Mouse (Mus musculus) neutrophil, adult 5-6 weeks (primary cell): ENCODE measurements around the gene Lexm. TPM values are rescaled to one million over a fixed set of nuclear protein-coding genes. Genes with fewer than 3 reads are reported as not detected.

Experiments used
- ATAC-seq: fragments of 151-379, 151-347 bp; 2 replicates; pipeline ENCODE4 v1.8.0; 2017; ENCODE audit warnings: mild to moderate bottlenecking, moderate TSS enrichment; ENCODE audit not compliant: insufficient number of reproducible peaks, poor library complexity, low FRiP score, severe bottlenecking; ENCODE audit errors: extremely low read depth
- total RNA-seq: library from RNA; stranded (forward); fragments of 200-1000 nt; gene quantifications from 2 replicates; pipeline ENCODE4 v1.2.3, GENCODE M21; 2017

Lexm gene
- total RNA-seq, 1 experiment from 2014 or later, result not detected

DNA sequence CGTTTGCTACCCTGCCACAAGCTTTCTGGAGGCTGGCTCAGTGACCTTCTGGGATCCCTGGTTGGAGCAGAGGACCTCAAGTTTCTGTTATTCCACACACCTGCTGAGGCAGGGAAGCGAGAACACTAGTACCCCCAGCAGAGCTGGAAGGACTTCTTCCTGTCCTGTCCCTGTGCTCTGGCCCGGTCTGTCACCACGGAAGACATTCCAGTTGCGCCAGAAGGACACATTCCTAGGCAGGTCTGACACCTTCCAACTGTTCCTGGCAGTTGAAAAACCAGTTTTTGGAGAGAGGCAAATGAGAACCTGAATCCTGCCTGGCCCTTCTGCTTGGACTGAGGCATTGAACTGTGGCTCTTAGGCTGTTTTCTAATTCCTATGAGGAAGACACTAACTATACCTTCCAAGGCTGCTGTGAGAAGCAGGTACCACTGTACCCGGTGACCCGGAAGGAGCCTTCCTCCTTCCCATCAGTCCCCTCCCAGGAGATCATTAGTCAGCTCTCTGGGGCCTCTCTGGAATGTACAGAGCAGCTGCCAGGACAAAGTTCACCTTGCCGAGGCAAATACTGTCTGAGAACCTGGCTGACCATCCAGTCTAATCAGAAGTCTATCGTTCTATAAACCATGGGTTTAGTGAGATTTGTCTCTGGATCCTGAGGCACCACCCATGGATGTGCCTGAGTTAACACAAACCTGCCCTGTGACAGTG lies 11.8 kb upstream of the Lexm start:
- no peak for ATAC-seq

DNA sequence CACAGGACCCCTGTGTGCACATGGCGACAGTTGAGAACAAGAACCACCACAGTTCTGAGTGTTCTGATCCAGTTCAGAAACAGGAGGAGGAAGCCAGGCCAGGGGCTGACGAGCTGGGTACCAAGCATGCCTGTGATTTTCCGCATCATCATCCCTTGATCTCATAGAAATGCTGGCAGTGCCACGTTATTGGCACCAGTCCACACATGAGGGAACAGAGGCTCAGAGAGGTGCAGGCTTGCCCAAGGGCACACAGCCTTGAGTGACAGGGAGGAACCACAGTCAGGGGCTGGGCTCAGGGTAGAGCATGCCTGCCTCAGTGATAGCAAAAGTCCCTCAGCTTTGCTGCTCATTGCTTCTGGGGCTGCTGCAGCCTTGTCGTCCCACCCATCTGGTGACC lies 10.8 kb upstream of the Lexm start:
- no peak for ATAC-seq

DNA sequence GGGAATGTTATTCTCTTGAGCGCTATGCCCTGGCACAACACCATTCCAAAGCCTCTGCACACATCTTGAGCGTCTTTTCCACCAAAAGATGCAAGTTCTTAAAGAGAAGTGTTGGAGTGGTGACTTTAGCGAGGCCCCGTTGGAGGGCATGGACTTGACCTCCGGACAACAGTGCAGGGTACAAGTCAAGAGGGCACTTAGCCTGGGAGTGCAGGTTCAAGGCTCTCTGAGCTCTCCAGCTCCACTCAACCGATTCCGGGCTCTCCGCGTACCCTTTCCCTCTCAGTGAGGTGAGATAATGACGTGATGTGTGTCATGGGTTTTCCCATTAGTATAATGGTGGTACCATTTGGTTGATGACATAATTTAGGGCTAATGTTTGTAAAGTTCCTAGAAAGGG lies 7.2 kb upstream of the Lexm start:
- ATAC-seq, result no peak

DNA sequence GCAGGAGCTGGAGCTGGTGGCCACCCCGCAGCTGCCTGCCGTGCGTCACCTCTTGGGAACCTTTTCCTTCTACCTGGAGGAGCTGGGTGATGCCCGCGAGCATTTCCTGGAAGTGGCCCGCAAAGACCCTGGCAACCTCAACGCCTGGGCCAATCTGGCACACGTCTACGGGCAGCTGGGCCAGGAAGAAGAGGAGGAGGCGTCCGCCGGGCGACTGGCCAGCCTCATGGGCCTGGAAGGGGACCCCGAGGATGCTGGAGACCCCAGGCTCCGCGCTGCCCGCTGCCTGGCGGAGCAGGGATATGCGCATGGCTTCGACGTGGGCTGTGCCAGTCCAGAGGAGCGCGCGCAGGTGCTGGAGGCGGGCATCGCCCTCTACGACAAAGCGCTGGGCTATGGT lies 5.7 kb upstream of the Lexm start:
- no peak for ATAC-seq

DNA sequence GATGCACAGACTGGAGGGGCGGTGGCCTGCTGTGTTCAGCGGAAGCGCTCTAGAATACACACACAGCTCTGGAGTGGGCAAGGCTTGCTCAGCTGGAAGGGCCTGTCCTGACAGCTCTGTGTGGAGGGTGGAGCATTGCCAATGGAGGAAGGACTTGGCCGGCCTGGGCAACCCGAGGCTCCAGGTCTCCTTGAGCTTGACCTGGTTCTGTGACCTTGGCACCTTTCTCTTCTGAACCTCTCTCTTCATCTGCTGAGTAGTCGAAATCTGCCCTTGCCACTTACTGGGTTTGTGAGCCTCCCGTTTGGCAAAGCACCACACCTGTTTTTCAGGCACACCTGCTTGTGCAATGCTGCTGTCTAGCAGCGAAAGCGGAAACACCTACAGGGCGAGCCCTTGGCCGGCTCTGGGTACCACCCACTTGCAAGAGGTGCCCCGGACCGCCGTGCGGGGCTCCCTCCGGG lies 5.0 kb upstream of the Lexm start, which contains the start of gene Ttc22:
TSS of gene Ttc22 (plus strand) at position 403 of the 464 bp plus-strand sequence.
- no peak for ATAC-seq

DNA sequence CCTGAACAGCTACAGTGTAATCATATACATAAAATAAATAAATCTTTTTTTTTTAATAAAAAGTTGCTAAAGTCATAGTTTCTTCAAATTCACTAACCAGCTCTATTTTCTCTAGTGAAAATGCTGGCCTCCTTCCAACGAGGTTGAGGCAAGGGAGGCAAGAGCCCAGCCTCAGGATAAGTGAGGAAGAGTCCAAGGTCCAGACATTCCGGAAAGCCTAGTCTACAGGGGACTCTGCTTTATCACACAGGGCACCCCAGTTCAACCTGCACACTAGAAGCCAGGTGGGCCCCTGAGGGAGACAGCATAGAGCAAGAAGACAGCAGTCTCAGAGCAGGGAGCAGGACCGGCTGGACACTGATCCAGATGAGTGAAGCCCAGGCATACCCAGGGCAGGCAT lies 4.4 kb upstream of the Lexm start:
- no peak for ATAC-seq

DNA sequence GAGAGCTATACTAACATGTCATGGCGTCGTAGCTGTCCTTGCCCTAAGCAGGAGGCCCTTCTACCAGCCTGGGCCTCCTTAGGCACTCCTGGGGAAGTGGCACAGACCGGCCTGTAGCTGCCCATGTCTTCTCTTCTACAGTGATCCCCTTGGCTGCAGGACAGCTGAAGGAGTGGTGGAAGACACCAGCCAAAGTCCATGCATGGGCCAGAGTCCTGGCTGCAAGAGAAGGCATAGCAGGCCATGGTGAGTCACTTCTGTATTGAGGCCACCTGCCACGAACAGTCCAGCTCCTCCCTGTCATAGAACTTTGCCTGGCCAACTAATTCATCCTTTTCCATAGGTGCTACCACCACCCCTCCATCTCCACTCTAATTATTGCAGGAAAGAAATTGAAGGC lies 1.9 kb upstream of the Lexm start:
- ATAC-seq, result no peak

DNA sequence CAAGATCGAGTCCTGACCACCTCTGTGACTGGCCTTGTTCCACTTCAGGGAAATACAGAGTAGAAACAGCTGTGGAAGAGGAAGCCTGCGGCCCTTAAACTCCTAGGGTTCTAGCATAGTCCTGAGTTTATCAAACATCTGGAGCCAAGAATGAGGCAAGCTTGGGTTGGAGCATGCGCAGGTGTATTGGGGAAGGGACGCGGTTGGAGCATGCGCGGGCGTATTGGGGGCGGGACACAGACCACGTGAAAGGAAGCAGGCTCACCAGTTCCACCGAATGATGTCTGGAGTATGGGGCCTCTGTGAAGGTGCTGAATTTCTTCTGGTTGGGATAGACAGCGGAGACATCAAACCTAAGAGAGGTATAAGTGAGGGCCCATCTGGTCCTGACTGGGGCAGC lies 1.4 kb downstream of the Lexm start:
- ATAC-seq, result no peak

DNA sequence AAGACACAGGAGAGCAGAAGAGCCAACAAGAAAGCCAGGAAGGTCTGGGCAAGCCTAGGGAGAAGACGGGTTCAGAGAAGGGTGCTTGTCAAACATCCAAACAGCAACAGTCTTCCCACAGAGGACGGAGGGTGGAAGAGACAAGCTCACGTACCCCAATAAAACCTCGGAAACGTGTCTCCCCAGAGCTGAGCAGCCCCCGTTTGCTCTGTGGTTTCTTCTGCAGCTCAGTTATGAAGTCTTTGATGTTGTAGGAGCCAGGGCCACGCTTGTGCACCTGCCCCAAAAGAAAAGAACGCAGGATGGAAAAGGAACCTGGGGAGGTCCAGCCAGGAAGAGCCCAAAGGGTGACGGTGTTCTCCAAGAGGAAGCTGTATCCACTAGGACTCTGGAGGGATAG lies 2.2 kb downstream of the Lexm start:
- ATAC-seq, result no peak

DNA sequence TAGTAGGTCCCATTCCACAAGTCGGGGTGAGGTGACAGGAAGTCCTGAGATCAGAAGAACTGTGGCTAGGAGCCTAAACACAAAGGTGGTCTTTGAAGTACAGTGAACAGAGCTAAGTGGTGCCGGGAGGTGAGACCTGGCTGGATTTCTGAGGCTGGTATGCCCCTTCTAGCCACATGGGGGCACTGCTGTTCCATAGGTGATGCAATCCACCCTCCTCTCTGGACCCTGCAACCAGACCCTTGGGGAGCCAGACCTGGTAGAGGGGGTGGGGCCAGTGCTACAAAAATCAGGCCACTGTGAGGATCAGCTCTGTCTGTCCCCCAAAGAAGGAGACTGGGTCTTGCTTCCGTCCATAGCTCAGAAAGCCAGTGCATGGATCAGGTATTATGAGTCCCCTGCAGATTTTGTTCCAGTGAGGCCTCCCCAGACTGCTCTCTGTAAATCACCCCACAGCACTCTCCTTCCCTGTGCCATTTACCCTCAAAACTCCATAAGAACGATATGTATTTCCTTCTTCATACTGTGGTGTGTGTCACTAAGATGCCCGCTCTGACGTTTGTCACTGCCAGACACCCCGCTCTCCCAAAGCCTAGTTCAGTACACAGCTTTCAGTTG lies 2.8 kb downstream of the Lexm start:
- peak; percentile 45; the same call in 1 of the 2 replicates for ATAC-seq

DNA sequence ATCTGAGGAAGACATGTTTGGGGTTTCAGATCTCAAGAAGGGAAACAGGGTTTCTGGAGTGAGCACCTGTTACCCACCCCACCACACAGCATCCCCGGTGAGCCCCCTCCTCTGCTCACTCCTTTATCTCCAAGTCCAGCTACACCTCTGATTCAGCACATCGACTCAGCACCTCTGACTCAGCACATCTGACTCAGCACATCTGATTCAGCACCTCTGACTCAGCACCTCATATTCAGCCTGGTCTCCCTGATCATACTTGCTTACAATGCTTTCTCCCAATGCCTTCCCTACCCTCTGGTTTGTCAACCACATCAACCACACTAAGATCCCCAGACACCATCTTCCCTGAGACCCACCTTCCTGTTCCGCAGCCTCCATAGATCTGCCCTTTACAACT lies 3.5 kb downstream of the Lexm start:
- no peak for ATAC-seq

DNA sequence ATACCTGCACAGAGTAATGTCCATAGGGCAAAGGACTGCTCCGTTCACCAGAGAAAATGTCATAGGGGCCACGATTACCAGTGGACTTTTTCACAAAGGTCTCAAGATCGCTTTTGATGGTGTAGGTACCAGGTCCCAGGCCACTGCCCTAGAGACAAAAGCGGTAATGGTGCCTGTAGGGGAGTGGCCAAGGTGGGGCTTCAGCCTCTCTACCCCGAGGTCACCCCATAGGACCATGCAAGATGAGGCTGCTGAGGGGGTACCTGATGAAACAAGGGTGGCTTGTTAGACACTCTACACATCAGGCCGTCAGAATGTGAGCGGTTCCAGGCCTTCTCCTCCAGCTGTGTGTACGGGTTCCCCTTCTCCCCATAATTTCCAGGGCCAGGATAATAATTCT lies 3.9 kb downstream of the Lexm start:
- no peak for ATAC-seq

DNA sequence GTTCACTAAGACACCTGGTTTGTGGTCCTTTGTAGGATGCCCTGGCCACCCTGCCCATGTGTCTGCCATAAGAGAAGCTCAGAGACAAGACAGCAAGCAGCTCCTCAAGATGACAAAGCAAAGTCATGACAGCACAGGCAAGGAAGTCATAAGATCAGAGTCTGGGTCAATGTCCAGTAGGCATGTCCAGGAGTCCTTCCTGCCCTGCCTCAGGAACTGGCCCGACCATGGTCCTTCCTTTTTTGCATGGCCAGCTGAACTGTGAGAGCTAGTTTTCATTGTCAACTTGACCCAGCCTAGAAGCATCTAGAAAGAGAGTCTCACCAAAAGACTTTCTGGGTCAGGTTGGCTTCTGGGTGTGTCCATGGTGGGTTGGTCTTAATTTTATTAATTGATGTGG lies 9.1 kb downstream of the Lexm start:
- no peak for ATAC-seq

DNA sequence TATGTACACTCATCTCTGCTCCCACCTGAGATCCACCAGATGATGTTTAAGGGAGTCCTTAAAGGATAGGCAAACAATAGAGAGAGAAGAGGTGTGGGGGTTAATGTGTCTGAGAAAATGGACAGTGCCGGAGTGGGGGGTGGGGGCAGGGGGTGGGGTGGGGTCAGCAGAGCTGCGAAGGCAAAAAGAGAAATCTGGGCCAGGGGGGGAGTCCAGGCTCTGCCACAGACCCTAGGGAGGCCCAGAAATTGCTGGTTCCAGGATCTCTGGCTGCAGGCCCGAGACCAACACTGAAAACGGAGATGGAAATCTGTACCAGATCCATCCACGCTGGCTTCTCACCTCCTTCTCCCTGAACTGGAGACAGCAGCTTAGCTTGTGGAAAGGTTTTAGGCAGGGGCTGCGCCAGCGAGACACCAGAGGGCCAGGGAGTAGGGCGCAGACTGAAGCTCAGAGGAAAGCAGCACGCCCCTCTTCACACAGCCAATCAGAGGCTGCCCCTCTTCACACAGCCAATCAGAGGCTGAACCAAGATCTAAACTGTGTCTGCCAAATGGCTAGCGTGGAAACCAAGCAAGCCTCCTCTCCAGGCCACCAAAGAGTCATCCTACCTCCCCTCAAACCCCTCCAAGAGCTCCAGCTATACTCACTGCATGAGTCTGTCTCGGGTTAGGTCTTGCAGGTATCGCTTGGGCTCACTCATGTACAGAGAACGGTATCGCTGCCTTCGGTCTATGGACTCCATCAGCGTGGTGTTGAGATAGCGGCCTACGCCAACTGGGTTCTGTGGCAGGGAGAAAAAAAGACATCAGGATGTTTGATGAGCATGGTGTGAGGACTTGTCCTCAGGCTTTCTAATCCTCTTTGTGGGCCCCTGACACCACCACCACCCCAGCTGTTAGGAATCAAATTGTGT lies 10.1 kb downstream of the Lexm start:
- ATAC-seq, result no peak

DNA sequence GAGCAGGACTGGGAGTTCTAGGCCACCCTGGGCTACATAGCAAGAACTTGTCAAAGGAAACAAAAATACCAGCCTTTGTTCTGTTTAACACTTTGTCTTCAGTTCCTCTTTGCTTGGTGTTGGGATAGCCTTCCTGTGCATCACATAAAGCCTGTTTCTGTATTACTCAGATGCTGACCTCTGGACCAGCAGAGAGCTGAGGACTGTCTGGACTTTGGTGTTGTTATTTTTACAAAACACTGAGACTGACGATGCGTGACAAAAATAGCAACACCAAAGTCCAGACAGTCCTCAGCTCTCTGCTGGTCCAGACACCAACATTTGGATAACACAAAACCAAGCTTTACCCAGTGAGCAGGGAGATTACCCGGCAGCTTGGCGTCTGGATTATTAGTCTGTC lies 16.3 kb downstream of the Lexm start:
- ATAC-seq, result no peak

DNA sequence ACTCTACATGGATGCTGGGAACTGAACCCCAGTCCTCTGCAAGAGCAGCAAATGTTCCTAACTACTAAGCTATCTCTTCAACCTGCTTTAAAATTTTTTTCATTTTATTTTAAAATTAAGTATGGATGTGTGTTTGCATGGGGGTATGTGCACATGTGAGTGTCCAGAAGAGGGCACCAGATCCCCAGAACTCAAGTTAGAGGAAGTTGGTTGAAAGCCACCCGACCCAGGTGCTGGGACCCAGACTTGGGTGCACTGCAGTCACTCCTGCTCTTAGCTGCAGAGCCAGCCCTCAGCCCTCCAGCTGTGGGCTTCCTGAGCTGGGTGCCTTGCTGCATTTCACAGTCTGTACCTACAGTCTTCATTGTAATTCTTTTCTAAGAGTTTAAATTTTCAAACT lies 17.6 kb downstream of the Lexm start:
- ATAC-seq, result no peak

DNA sequence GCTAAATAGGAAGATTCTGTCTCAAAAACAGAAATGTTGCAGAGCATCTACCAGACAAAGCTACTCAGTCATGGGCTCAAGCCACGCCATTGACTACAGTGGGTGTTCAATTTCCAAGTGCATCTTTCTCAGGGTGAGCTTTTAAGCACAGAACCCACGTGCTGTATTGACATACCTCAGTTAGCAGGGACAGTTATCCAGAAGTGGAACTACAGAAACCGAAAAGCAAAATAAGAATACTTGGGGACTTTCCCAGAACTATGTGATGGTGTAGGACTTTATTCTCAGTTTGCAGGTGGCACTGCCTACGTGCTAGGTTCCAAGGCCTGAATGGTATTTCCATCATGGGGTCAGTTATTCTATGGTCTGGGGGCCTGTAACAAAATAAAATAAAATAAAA lies 19.3 kb downstream of the Lexm start:
- ATAC-seq, result no peak

DNA sequence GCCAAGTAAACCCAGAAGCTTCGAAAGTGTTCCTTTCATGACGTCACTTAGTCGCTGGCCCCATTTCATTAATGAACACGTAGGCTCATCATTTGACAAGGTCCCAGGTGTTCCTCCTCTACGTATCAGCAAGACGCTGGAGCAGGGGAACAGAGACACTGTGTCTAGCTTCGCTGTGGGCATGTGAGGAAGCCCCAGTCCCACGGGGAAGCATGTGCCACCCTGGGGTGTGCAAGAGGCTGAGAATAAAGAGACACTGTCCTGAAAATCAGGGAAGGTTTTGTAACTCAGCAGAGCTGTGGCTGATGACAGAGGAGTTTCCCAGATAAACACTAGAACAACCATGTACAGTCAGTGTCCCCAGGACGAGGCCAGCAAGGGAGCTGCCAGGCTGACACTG lies 20.0 kb downstream of the Lexm start:
- ATAC-seq, result no peak

DNA sequence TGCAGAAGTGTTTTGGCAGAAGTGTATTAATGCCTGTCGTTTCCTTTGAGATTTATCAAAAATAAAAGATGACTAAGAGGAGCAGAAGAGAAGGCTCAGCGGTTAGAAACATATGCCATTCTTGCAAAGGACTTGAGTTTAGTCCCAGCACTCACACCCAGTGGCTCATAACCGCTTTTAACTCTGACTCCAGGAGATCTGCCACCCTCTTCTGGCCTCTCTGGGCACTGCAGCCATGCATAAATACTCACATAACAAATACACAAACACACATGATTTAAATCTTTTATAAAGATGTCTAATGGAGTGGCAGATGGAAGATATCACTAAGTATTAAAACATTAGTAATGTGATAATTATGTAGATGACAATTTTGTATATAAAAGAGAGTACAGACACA lies 20.8 kb downstream of the Lexm start:
- ATAC-seq, result no peak

DNA sequence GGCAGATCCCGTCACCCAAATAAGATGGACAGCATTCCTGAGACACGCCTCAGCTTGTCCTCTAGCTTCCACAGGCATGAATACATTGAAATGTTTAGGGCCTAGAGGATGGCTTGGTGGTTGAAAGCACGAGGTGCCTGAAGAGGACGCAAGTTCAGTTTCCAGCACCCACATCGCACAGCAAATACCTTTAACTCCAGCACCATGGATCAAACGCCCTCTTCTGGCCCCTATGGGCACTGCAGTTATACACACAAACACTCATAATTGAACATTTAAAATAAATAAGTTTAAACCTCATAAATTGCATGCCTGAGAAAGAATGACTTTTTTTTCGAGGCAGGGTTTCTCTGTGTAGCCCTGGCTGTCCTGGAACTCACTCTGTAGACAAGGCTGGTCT lies 23.4 kb downstream of the Lexm start:
- no peak for ATAC-seq
